Mouse (Mus musculus) lung, postnatal 0 days (tissue): ENCODE measurements around the gene Rhob.

Experiments
- CTCF ChIP-seq: IDR thresholded peaks from 2 replicates; pipeline ENCODE4 v1.5.1; 2016; ENCODE audit warnings: antibody characterized with exemption, mild to moderate bottlenecking
- EP300 ChIP-seq: IDR thresholded peaks from 2 replicates; pipeline ENCODE4 v1.6.1; 2016; ENCODE audit warnings: antibody characterized with exemption, mild to moderate bottlenecking, control low read depth

DNA sequence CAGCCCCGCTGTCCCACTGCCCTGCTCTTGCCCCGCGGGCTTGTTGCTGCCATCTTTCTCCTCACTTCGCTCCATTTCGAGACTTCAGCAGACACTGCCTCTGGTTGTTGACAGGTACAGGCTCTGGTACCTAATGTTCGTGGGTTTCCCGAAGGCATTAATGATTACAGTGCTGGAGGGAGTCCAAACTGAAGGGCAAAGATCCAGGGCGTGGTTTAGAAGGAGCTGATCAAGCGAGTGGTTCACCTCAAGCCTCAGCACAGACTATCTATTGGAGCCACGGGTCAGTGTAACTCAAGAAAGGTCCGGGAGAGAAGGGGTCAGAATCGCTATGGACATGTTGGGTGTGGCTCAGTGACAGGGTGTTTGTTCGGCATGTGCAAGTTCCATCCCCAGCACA is 39.7 kb upstream of the Rhob start:
- TF ChIP-seq CTCF (no peak), EP300 (no peak)
